Mouse (Mus musculus): ENCODE data around the gene Oas1c. TPM values are rescaled to one million over a fixed set of nuclear protein-coding genes. Genes with fewer than 3 reads are reported as not detected.

Gene Oas1c
- polyA plus RNA-seq, 1 experiment from 2014 or later: 0.51 TPM

GRCm38 (mm10) chr5:120777478-120777877, 34.8 kb downstream of the Oas1c start, which contains the start of gene Oas3:
Gene Oas3 (minus strand): TSS chr5:120777661.
- H3K4me1 ChIP-seq: no peaks in the 10 kb centered on the region
- no peak within 1 kb of the TSS for H3K9ac ChIP-seq
- 86% methylated on average over 9 of the region's 9 CpGs for WGBS
- ATAC-seq (ENCODE audit: low FRiP score): no peak
- H3K27ac ChIP-seq: no peak within 1 kb of the TSS
- no peak within 1 kb of the TSS for H3K4me3 ChIP-seq (replicated peaks)
- no peaks in the 10 kb centered on the region for H3K9me3 ChIP-seq
- peaks cover 6% of the 10 kb centered on the region; the same call in 1 of the 2 replicates for H3K27me3 ChIP-seq
- H3K4me2 ChIP-seq: no peak within 1 kb of the TSS
- no peaks in the 10 kb centered on the region for H3K36me3 ChIP-seq (replicated peaks)

GRCm38 (mm10) chr5:120776801-120777200, 35.5 kb downstream of the Oas1c start:
- Histone ChIP-seq H3K4me3 (replicated peaks) (no peak overlapping the region), H3K9ac (no peak overlapping the region), H3K27me3 (peaks cover 6% of the 10 kb centered on the region; the same call in 1 of the 2 replicates), H3K4me2 (no peak overlapping the region), H3K9me3 (no peaks in the 10 kb centered on the region), H3K4me1 (no peaks in the 10 kb centered on the region), H3K36me3 (replicated peaks) (no peaks in the 10 kb centered on the region), H3K27ac (no peak overlapping the region)
- no peak for ATAC-seq (ENCODE audit: low FRiP score)
- WGBS: 79% methylated on average over 5 of the region's 5 CpGs

- ATAC-seq (ENCODE audit: low FRiP score): no peak
- H3K36me3 ChIP-seq (replicated peaks): no peaks in the 10 kb centered on the region
- 85% methylated on average over 14 of the region's 14 CpGs for WGBS
- H3K27me3 ChIP-seq: peaks cover 4% of the 10 kb centered on the region; the same call in 1 of the 2 replicates
- H3K9me3 ChIP-seq: no peaks in the 10 kb centered on the region
- H3K4me1 ChIP-seq: no peaks in the 10 kb centered on the region
- no peak overlapping the region for H3K4me3 ChIP-seq (replicated peaks)
- no peak overlapping the region for H3K4me2 ChIP-seq
- no peak overlapping the region for H3K9ac ChIP-seq
- no peak overlapping the region for H3K27ac ChIP-seq
Measured at GRCm38 (mm10) chr5:120775287-120775985, 36.9 kb downstream of the Oas1c start.

- no peaks in the 10 kb centered on the region for H3K4me1 ChIP-seq
- ATAC-seq (ENCODE audit: low FRiP score): no peak
- no peak overlapping the region for H3K4me3 ChIP-seq (replicated peaks)
- H3K27me3 ChIP-seq: 0 out of 2 replicates have a peak, but pooled peaks cover 3% of the 10 kb centered on the region
- WGBS: 65% methylated on average over 3 of the region's 3 CpGs
- H3K4me2 ChIP-seq: no peak overlapping the region
- no peak overlapping the region for H3K27ac ChIP-seq
- H3K36me3 ChIP-seq (replicated peaks): no peaks in the 10 kb centered on the region
- no peaks in the 10 kb centered on the region for H3K9me3 ChIP-seq
- no peak overlapping the region for H3K9ac ChIP-seq
Measured at GRCm38 (mm10) chr5:120769396-120769795, 42.9 kb downstream of the Oas1c start.

- H3K4me1 ChIP-seq: no peaks in the 10 kb centered on the region
- no peak overlapping the region for H3K4me2 ChIP-seq
- H3K4me3 ChIP-seq (replicated peaks): no peak overlapping the region
- no peak overlapping the region for H3K27ac ChIP-seq
- 0 out of 2 replicates have a peak, but pooled peaks cover 3% of the 10 kb centered on the region for H3K27me3 ChIP-seq
- 76% methylated on average over 8 of the region's 8 CpGs for WGBS
- no peak overlapping the region for H3K9ac ChIP-seq
- no peaks in the 10 kb centered on the region for H3K36me3 ChIP-seq (replicated peaks)
- ATAC-seq (ENCODE audit: low FRiP score): no peak
- no peaks in the 10 kb centered on the region for H3K9me3 ChIP-seq
Measured at GRCm38 (mm10) chr5:120765010-120765409, 47.3 kb downstream of the Oas1c start.

- WGBS: 30% methylated on average over 6 of the region's 6 CpGs
Measured at GRCm38 (mm10) chr5:120761901-120762300, 50.4 kb downstream of the Oas1c start.

GRCm38 (mm10) chr5:120754215-120754614, 58.1 kb downstream of the Oas1c start:
- Histone ChIP-seq H3K9me3 (no peaks in the 10 kb centered on the region), H3K36me3 (replicated peaks) (no peaks in the 10 kb centered on the region), H3K27ac (no peak overlapping the region), H3K4me2 (no peak overlapping the region), H3K4me1 (no peaks in the 10 kb centered on the region), H3K27me3 (no peaks in the 10 kb centered on the region), H3K9ac (no peak overlapping the region), H3K4me3 (replicated peaks) (no peak overlapping the region)
- 91% methylated on average over 4 of the region's 4 CpGs for WGBS
- no peak for ATAC-seq (ENCODE audit: low FRiP score)

More at GRCm38 (mm10) chr5:120761901-120762300, 50.4 kb downstream of the Oas1c start:
- Histone ChIP-seq H3K27ac (no peak overlapping the region), H3K4me1 (no peaks in the 10 kb centered on the region), H3K9ac (no peak overlapping the region), H3K9me3 (no peaks in the 10 kb centered on the region), H3K4me3 (replicated peaks) (no peak overlapping the region), H3K36me3 (replicated peaks) (no peaks in the 10 kb centered on the region), H3K27me3 (0 out of 2 replicates have a peak, but pooled peaks cover 4% of the 10 kb centered on the region), H3K4me2 (peak overlapping the region; percentile 3; the same call in 1 of the 2 replicates)
- peak; percentile 61 for ATAC-seq (ENCODE audit: low FRiP score)

- no peaks in the 10 kb centered on the region for H3K27me3 ChIP-seq
- no peaks in the 10 kb centered on the region for H3K9me3 ChIP-seq
- H3K27ac ChIP-seq: no peak overlapping the region
- H3K4me3 ChIP-seq (replicated peaks): no peak overlapping the region
- H3K9ac ChIP-seq: no peak overlapping the region
- H3K4me2 ChIP-seq: no peak overlapping the region
- H3K36me3 ChIP-seq (replicated peaks): no peaks in the 10 kb centered on the region
- no peaks in the 10 kb centered on the region for H3K4me1 ChIP-seq
- 80% methylated on average over 3 of the region's 3 CpGs for WGBS
- no peak for ATAC-seq (ENCODE audit: low FRiP score)
Measured at GRCm38 (mm10) chr5:120752786-120753185, 59.5 kb downstream of the Oas1c start.

- Histone ChIP-seq H3K9ac (no peak overlapping the region), H3K4me1 (no peaks in the 10 kb centered on the region), H3K27me3 (no peaks in the 10 kb centered on the region), H3K27ac (no peak overlapping the region), H3K4me2 (no peak overlapping the region), H3K36me3 (replicated peaks) (no peaks in the 10 kb centered on the region), H3K4me3 (replicated peaks) (no peak overlapping the region), H3K9me3 (no peaks in the 10 kb centered on the region)
- ATAC-seq (ENCODE audit: low FRiP score): no peak
- WGBS: 68% methylated on average over 3 of the region's 3 CpGs
Measured at GRCm38 (mm10) chr5:120751206-120751605, 61.1 kb downstream of the Oas1c start.

Small RNAs within 50 kb of the gene (microRNA-seq; reads per million reads assigned to microRNA genes)
- gene Gm22907: not detected

Other genes with a start within 250 kb of the Oas1c start
- 11.8 and 15.1 TPM in 2 replicates for gene Tpcn1, start 223.8 kb downstream of the Oas1c start, polyA plus RNA-seq (2016; fragmentation: Nextera tagmentation; extraction: Ambion mirVana)
- gene Iqcd, start 223.5 kb downstream of the Oas1c start, polyA plus RNA-seq (2016; fragmentation: Nextera tagmentation; extraction: Ambion mirVana): 1.3 and 1.4 TPM in 2 replicates
- gene Rita1, start 199.9 kb downstream of the Oas1c start, polyA plus RNA-seq (2016; fragmentation: Nextera tagmentation; extraction: Ambion mirVana): 13.6 and 16.6 TPM in 2 replicates
- 50.7 and 52.6 TPM in 2 replicates for gene Ddx54, start 199.8 kb downstream of the Oas1c start, polyA plus RNA-seq (2016; fragmentation: Nextera tagmentation; extraction: Ambion mirVana)
- 0.28 TPM in 1 of 2 replicates, not detected in the other for gene Cfap73, start 178.3 kb downstream of the Oas1c start, polyA plus RNA-seq (2016; fragmentation: Nextera tagmentation; extraction: Ambion mirVana)
- 0.17 and 0.20 TPM in 2 replicates for gene Rasal1, start 163.7 kb downstream of the Oas1c start, polyA plus RNA-seq (2016; fragmentation: Nextera tagmentation; extraction: Ambion mirVana)
- gene Dtx1, start 100.6 kb downstream of the Oas1c start, polyA plus RNA-seq (2016; fragmentation: Nextera tagmentation; extraction: Ambion mirVana): 17.1 and 18.1 TPM in 2 replicates
- gene Oas2, start 62.7 kb downstream of the Oas1c start, polyA plus RNA-seq (2016; fragmentation: Nextera tagmentation; extraction: Ambion mirVana): 0.10 and 0.17 TPM in 2 replicates
- gene Oas3, start 34.9 kb downstream of the Oas1c start, polyA plus RNA-seq (2016; fragmentation: Nextera tagmentation; extraction: Ambion mirVana): 0.09 and 0.12 TPM in 2 replicates
- gene Oas1e, start 17.0 kb downstream of the Oas1c start, polyA plus RNA-seq (2016; fragmentation: Nextera tagmentation; extraction: Ambion mirVana): 0.10 TPM in 1 of 2 replicates, not detected in the other
- not detected in 2 replicates for gene Oas1f, start 34.9 kb upstream of the Oas1c start, polyA plus RNA-seq (2016; fragmentation: Nextera tagmentation; extraction: Ambion mirVana)
- not detected in 2 replicates for gene Oas1h, start 48.9 kb upstream of the Oas1c start, polyA plus RNA-seq (2016; fragmentation: Nextera tagmentation; extraction: Ambion mirVana)
- not detected in 2 replicates for gene Oas1g, start 75.1 kb upstream of the Oas1c start, polyA plus RNA-seq (2016; fragmentation: Nextera tagmentation; extraction: Ambion mirVana)
- 0.41 and 0.72 TPM in 2 replicates for gene Oas1a, start 95.0 kb upstream of the Oas1c start, polyA plus RNA-seq (2016; fragmentation: Nextera tagmentation; extraction: Ambion mirVana)
- gene Oas1d, start 102.0 kb upstream of the Oas1c start, polyA plus RNA-seq (2016; fragmentation: Nextera tagmentation; extraction: Ambion mirVana): not detected in 2 replicates
- 4.6 and 5.1 TPM in 2 replicates for gene Rph3a, start 197.6 kb upstream of the Oas1c start, polyA plus RNA-seq (2016; fragmentation: Nextera tagmentation; extraction: Ambion mirVana)